Mouse (Mus musculus) megakaryocyte-erythroid progenitor cell, adult 5-6 weeks (primary cell): ENCODE measurements around the gene Ddit4. TPM values are rescaled to one million over a fixed set of nuclear protein-coding genes. Genes with fewer than 3 reads are reported as not detected.

ENCODE experiments used
- ATAC-seq: replicated peaks from 2 replicates; pipeline ENCODE4 v1.8.0; 2016; ENCODE audit warnings: mild to moderate bottlenecking, inconsistent platforms; ENCODE audit not compliant: severe bottlenecking, poor library complexity, low FRiP score, low TSS enrichment
- total RNA-seq, 2 experiments: library from RNA; stranded (forward) in 1 of 2; stranded (reverse) in 1 of 2; fragments of 200-1000, 215-1000 nt in 1 of 2; fragments of >200 nt in 1 of 2; fragmentation: Nextera tagmentation in 1 of 2; gene quantifications; 2 replicates each; pipeline ENCODE4 v1.2.3; 2014 to 2017

Gene Ddit4
- total RNA-seq, 2 experiments from 2014 or later, result 2.0 to 3.0 TPM

DNA sequence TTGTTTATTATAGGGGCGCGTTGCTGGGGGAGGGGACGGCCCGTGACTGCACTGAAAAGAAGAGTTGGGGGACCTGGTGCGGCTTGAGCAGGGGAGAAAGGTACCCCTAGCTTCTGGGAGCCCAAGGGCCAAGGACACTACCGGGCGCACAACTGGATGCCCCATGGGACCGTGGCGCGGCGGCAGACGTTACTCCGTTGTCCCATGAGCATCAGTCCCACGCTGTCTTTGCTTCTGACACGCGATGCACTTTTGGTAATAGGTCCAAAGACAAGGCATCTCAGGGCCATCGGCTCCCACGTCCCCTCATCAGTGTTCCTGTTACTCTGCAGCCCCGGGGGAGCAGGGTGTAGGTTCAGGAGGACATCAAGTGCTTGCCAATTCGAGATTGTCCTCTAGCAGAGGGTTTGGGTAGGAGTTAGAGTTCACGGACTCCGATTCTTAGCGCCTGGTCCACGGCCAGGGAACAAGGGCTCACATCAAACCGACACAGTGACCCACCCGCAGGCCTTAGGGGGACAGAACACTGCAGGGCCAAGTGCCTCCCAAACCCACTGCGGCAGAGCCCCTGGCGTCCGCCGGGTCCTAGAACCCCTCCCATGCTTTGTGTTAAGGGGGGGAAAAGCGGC lies 632 bp upstream of the Ddit4 start:
- ATAC-seq, result peak; percentile 32

DNA sequence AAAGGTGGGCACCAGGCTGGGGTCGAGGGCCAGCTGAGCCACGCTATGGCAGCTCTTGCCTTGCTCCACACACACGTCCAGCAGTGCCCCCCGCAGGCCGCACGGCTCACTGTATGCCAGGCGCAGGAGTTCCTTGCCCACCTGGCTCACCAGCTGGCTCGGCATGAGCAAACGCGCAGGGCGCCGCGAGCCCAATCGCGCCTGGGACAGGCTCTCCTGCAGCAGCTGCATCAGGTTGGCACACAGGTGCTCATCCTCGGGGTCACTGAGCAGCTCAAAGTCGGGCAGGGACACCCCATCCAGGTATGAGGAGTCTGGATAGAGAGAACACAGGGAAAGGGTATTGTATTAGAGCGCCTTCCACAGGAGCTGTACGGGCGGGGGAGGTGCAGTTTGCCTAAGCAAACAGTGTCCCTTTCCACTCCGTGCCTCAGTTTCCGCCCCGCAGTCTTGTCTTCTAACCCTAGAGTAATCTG lies 880 bp downstream of the Ddit4 start:
- ATAC-seq, result peak; percentile 57

DNA sequence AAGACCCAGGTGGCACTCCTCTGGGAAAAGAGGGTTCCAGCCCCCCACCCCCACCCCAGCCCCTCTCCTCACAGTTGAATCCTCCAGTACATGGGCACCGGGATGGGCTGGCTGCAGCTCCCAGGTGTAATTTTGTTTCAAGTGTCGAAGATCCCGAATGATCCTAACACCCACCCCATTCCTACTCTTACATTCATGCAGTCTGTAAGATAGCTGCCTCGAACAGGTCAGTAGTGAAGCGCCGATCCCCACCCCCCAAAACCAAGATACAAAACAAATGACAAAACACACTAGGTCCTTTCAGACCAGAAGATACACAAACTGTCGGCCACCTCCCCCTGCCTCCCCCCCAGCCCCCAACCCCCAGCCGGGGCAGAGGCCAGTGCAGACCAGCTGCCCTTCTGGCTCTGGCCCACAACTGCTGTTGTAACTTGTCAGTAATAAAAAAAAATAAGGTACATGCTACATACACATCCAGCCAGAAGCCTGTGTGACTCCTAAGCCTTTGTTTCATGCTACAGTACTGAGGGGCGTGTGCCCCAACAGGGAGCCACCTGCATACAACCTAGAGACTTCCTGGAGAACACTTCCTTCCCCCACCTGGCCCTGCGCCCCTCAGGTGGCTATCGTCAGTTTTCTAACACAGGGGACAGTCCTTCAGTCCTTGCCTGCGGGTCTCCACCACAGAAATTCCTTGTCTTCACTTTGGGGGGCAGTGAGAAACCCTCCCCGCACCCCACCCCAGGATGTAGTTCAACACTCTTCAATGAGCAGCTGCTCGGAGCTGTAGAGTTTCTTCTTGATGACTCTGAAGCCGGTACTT lies 1.6 kb downstream of the Ddit4 start:
- ATAC-seq, result no peak

DNA sequence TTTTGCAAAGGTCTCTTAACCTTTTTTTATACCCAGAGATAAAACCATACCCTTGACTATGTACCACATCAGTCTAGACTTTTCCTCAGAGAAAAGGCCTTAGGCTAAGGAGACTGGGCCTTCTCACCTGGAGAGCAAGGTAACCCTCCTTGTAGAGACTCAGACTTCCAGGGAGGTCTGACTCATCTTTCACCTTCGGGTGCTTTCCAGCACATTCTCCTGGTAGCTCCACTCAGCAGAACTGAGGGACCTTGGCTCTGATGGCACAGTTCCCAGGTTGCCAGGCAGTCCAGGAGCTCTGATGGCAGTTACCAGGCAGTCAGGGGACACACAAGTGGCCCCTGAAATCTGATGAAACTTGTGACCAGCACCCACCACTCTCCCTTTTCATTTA lies 2.4 kb downstream of the Ddit4 start:
- ATAC-seq, result no peak

DNA sequence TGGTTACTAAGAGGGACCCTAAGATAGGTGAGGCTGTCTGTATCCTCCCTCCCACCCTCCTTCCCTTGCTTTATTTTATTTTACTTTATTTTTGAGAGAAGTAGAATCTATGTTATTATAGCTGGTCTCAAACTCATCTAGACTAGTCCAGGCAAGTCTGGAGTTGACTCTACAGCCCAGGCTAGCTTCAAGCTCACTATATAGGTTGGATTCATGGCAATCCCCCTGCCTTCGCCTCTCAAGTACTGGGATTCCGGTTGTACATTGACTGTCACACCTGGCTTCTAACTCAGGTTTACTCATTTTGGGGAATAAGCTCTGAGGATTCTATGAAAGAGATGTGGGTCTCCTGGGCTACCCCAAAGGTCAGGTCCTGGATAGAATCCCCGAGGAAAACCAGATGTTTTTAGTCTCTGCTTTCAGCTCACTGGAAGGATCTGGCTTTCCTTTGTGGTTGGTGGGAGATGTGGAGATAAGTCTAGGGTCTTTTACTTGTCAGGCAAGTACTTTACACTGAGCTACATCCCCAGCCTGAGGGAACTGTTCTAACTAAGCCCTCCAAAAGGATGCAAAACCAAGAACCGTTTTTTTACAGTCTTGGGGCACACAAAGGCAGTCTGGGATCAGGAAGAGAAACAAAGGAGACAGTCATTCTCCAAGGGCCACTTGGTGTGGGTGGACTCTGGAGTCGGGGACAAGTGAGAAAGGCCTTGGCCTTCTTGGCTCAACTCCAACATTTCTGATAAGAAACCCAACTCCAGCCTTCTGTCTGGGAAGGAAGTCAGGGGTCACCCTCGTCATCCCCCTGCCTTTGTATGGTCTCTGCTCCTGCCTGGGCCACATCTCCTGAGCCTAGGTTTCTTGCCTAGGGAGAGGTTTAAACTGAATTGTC lies 3.0 kb downstream of the Ddit4 start:
- no peak for ATAC-seq

DNA sequence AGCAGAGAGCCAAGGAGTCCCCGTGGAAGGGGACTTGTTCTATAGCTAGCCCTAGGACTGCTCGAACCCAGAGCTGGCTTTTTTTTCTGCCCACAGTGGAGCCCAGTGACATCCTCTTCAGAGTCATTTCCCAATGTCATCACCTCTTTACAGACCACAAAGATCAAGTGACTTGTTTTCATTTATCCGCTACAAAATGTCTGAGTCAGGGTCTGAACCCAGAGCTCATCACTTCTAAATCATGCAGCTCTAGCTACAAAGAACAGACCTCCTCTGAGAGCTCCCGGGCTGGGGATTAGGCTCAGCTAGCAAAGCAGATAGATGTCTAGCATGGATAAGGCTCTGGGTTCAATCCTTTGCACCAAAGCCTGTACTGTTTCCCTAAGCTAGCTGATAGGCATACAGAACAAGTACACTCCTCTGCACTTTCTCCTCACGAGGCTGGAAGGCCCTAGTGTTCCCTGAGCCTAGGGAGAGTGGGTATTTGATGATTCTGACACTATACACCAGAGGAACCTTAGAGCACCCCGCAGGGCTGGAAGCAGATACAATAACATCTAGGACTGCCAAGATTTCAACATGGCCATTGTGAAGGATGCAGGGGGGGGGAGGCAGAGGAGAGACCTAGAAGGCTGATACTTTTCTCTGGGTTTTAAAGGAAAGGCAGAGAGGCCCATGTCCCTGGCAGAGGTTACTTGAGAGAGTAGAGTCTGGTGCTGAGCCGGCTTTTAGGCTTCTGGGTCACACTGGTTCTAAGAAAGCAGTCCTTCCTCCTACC lies 4.1 kb downstream of the Ddit4 start:
- no peak for ATAC-seq

DNA sequence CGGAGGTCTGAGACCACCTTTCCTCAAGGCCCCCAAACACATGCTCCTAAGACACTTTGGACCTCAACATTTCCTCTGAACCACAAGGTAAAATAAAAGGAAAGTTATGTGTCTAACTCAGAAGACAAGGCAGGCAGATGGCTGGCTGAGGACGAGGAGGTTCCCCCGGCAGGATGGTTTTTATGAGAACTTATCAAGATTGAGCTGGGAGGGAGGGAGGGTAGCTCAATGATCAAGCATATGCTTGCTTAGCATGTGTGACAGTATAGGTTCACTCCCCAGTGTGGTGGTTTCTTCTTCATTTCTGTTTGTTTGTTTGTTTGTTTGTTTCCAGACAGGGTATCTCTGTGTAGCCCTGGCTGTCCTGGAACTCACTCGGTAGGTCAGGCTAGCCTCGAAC lies 5.3 kb downstream of the Ddit4 start:
- ATAC-seq, result no peak

DNA sequence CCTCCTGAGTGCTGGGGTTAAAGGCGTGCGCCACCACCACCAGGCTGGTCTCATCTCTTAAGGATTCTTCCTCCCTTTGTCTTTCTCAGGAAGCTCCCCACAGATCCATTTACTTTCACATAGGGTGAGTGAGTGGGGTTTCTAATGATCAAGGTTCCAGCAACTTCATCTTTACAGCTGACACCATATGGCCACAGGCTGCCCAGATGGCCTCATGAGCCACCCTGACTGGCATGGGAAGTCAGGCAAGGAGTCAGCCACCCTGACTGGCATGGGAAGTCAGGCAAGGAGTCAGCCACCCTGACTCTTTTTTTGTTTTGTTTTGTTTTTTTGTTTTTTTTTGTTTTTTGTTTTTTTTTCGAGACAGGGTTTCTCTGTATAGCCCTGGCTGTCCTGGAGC lies 6.2 kb downstream of the Ddit4 start:
- no peak for ATAC-seq

DNA sequence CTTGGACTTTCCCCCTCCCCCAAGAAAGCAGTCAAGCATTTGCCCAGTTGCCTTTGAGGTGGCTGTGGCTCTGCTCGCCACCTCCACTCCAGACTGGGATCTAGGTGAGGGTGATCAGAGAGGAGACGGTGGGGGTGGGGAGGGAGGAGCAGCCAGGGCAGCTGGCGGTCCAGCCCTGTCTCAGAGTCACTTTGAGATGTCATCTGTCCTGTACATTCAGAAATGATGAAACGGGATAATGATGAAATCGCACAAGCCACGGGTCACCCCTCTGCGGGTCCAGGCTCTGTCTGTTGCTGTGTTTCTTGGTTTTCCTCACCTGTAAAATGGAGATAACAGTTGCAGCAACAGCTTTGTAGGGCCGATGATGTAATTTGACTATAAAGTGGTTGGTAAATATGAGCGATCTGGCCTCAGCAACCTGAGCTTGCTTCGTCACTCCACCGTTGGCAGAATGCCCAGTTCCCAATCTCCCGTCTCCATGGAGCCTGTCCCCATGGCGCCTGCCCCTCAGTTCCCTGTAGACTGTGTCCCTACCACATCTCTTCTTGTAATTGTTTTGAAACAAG lies 8.1 kb downstream of the Ddit4 start:
- peak; percentile 88 for ATAC-seq

DNA sequence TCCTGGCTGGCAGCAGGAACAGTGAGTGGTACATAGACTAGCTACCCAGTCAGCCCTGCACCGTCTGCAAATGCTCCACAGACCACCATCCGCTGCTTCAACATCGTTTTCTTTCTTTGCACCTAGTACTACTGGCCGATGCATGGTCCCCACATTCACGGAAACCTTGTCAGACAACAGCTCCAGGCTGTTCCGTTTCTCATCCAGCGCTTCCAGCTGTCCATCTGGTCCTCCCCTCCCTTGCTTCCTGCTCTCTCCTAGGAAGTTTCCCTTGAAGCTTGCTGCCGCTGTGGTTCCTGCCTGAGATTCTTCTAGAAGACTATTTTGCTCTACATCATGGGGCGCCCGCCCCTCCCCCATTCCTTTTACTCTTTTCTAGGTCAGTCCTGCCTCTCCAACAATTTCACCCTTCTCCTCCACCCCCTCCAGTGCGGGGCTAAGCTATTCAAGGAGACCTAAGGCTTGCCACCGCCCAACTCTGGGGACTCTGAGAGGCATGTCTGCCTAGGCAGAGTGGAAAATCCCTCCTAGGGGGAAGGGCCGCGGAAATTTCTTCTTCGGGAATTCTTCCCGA lies 8.7 kb downstream of the Ddit4 start:
- ATAC-seq, result 0 out of 2 replicates have a peak, but pooled peaks have one; percentile 4

DNA sequence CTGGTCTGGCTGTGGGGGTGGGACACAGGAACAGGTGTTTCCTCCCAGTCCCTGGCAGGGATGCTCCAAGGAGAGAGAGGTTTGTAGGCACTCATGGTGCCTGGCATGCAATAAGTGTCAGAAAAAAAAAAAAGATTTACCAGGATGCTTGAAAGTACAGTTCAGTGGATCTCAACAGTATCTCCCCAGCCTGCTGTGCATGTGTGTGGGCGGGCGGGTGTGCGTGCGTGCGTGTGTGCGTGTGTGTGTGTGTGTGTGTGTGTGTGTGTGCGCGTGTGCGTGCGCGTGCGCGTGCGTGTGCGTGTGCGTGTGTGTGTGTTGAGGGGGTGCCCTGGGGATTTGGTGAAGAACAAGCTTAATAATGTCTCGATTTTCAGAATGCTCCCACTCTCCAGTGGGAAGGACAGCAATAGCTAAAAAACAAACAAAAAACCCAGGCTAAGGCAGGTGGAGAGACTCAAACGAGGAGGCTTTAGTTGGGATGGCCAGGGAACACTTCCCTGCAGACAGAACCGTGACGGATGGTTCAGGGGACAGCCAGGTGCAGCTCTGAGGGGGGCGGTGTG lies 9.3 kb downstream of the Ddit4 start:
- 0 out of 2 replicates have a peak, but pooled peaks have one; percentile 3 for ATAC-seq

DNA sequence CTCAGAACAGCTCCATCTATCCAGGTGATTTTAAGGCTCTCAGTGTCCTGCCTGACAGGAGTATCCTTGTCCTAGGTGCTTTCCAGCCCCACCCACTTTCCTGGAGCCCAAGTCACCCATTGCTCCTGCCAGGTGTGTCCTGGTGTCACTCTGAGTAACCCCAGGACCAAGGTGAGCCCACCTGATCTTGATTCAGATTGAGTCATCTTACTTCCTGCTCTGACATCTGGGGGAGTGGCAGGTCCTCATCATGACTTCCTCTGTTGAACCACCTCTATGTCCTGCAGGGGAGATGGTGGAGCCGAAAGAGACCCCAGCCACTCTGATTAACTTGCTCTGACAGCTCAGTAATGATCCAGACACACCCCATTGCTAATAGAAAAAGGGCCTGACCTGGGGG lies 12.6 kb downstream of the Ddit4 start:
- no peak for ATAC-seq

DNA sequence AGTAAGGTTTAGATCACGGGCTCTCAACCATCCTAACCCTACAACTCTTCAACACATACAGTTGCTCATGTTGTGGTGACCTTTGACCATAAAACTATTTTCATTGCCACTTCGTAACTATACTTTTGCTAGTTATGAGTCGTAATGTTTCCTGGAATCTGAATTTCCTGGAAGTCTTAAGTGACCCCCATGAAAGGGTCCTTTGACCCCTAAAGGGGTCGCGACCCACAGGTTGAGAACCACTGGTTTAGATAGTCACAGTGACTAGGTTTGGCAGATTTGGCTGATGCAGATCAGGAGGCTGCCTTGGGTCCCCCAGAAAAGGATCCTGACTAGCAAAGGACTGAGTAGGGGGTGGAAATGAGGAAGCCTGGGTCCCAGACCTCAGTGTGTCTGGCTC lies 13.0 kb downstream of the Ddit4 start:
- ATAC-seq, result no peak

DNA sequence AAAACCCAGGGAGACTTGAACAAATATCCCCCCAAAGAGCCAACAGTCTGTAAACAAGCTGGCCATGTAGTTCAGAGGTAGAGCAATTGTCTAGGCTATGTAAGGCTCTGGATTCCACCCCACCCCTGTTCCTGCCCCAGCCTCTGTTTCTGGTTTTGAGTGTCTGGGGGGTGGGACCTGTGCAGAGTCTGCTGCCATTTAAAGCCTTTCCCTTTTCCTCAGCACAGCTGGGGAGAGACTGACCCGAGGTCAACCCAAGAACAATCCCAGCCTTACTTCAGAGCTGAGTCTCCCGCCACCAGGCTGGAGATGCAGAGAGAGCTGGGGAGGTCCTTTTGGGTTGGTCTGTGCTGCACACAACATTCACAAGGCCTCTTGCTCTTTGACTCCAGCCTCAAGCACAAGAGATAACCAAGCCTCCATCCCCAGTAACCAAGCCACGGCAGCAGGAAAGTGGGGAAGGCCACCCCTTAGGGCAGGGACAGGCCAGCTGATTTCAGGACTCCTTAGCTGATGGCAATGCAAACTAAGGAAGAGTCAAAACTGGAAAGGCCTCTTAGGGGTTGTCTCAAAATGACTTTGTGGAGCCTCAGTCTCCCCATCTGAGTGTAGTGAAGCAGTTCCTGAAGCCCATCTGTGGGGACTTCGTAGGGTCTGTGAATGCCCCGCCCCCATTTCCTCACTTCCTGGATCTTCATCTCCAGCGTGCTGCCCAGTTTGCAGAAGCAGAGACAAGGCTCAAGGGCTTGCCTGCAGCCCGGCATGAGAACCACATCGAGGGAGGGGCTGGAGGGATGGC lies 15.4 kb downstream of the Ddit4 start:
- ATAC-seq, result no peak

DNA sequence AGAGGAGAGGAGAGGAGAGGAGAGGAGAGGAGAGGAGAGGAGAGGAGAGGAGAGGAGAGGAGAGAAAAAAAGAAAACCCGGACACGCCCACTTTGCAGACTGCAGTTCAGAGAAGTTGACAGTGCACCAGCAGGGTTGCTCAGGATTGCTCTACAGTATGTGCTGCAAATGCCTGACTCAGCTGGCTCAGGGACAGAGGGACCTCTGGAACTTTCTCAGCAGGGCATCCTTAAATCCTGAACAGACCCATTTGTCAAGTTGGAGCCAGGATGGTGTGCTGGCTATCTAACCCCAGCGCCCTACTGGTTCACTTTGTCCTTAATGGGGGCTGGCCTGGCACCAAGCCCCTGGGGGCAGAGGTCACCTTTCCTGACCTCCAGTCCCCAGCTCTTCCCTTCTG lies 17.6 kb downstream of the Ddit4 start:
- no peak for ATAC-seq

DNA sequence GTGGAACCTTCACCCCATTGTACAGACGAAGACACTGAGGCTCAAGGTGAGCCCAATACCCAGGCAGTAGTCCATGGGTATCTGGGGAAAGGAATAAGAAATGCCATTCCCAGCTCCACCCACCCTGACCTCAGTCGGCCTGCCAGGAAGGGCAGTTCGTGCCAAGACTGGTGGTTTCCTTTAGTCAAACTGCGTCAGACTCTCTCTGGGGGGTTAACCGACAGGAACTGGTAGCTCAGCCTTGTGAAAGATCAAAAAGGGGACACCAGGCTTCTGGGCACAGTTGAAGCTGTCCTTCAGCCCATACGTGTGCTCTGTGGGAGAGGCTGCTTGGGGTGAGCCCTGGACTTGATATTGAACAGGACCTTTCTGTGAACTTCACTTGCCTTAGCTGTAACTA lies 19.1 kb downstream of the Ddit4 start:
- peak; percentile 34 for ATAC-seq

DNA sequence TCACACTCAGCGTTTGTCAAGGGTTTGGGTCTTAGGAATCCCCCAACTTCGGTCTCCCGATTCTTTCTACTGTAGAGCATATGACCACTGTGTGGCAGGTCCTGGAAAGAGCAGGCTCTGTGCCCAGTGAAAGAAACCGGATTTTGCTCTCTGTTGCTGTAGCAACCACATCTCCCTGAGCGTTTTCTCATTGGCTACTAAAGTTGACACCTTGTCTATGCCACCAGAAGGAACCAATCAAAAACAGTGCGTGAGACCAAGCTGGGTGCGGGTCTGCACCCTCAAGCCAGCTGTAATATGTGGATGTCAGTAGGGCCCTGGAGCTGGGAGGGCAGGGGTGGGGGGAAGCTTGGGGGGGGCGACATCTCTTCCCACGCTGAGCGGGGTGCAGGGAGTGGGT lies 20.6 kb downstream of the Ddit4 start:
- ATAC-seq, result no peak

DNA sequence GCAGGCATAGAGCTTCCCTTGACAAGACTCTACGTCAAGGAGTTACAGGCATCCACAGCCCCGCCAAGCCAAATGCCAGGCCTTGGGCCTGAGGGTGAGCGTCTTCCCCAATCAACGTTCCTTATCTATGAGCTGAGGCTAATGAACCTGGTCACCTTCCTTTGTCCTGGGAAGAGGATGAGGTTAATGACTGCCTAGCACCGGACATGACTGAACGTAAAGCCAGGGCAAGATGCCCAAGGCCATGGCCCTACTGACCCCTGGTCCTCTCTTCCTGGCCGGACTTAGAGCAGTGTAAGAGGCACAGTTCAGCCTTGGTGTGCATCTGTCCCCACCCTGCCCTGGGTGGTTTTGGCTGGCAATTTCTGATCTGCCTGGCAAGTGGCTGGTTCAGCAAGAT lies 22.4 kb downstream of the Ddit4 start:
- ATAC-seq, result no peak
